Mouse (Mus musculus): ENCODE results near the gene Hjurp. TPM values are rescaled to one million over a fixed set of nuclear protein-coding genes. Genes with fewer than 3 reads are reported as not detected.
A peak's percentile ranks its signal among the peaks of the same experiment; 100 is the strongest.

Gene Hjurp
- 136 and 141 TPM in 2 replicates for polyA plus RNA-seq (2014; fragmentation: Nextera tagmentation; extraction: Ambion mirVana)

DNA sequence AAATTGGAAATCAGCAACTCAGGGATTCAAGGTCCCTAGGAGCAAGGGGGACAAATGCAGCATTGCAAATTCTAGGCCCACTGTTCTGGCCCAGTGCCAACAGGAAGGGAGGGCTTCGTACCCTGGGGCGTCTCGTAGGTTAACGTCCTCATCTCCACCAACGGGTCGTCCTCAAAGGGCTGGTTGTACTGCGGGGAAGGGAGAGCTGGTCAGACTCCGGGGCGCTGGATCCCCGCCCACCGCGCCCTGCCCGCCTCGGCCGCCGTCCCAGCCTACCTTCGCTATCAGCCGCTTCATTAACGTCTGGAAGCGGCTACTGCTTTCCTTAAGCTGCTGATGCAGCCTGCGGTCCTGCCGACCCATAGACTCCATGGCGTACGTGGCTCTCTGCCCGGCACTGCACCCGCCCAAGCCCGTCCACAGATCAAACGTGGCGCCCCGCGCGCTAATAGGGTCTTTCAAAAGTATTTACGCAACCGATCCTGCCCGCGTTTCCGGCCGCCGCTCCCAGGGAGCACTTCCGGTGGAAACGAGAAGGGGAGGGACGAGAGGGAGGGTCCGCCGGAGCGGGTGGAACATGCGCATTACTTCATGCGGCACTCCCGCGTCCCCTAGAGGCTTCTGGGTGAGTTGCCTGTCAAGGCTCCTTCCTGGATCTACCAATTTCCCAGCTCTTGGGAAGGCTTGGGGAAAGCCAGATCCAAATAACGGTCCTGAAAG lies at the start of gene Hjurp, which contains the start of gene Trpm8:
TSS of gene Hjurp (minus strand) at position 536 of the 720 bp plus-strand sequence.
TSS of gene Trpm8 (plus strand) at position 564 of the 720 bp plus-strand sequence.
- peak within 1 kb of the TSS; percentile 53 for H3K4me2 ChIP-seq (ENCODE audit: low read depth)
- peak within 1 kb of the TSS; percentile 71 for H3K9ac ChIP-seq (ENCODE audit: low read length)
- H3K27ac ChIP-seq (ENCODE audit: low read depth, low read length): peak within 1 kb of the TSS; percentile 42
- no peaks in the 10 kb centered on the region for H3K27me3 ChIP-seq (ENCODE audit: control insufficient read depth, insufficient read depth, low read length)
- H3K4me1 ChIP-seq (ENCODE audit: control insufficient read depth, insufficient read depth, low read length): peaks cover 12% of the 10 kb centered on the region
- WGBS: 1% methylated on average over 50 of the region's 50 CpGs
- peak; percentile 100 for DNase-seq (ENCODE audit: low spot score)
- peaks cover 20% of the 10 kb centered on the region for H3K36me3 ChIP-seq (ENCODE audit: control insufficient read depth, insufficient read depth, low read length)
- H3K4me3 ChIP-seq (ENCODE audit: low read depth, low read length): peak within 1 kb of the TSS; percentile 54
- H3K9me3 ChIP-seq (ENCODE audit: control insufficient read depth, low read length): peaks cover 12% of the 10 kb centered on the region; the same call in 1 of the 2 replicates
- peak; percentile 94 for ATAC-seq (ENCODE audit: insufficient read depth, low FRiP score, low TSS enrichment)

DNA sequence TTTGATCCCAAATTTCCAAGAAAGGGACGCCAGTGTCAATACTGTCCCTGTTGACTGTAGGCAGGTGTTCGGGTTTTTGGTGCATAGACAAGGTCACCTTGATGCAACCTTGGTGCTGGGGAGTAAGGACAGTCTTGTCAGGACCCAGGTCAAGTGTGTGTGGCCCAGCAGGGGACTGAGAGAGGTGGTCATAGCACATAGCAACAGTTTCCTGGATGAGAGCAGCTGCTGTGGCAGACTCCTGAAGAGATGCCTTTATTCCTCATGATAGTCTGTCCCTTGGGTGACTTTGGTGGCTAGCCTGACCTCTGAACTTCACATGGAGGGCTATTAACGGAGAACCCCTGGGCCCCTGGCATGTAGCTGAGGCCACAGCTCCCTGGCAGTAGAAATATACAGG lies 45.7 kb upstream of the Hjurp start:
- Histone ChIP-seq H3K9me3 (ENCODE audit: control insufficient read depth, low read length) (no peaks in the 10 kb centered on the region), H3K4me1 (ENCODE audit: control insufficient read depth, insufficient read depth, low read length) (no peaks in the 10 kb centered on the region), H3K4me3 (ENCODE audit: low read depth, low read length) (no peak overlapping the region), H3K4me2 (ENCODE audit: low read depth) (no peak overlapping the region), H3K36me3 (ENCODE audit: control insufficient read depth, insufficient read depth, low read length) (no peaks in the 10 kb centered on the region), H3K9ac (ENCODE audit: low read length) (no peak overlapping the region), H3K27me3 (ENCODE audit: control insufficient read depth, insufficient read depth, low read length) (no peaks in the 10 kb centered on the region), H3K27ac (ENCODE audit: low read depth, low read length) (no peak overlapping the region)
- no peak for DNase-seq (ENCODE audit: low spot score)
- no peak for ATAC-seq (ENCODE audit: insufficient read depth, low FRiP score, low TSS enrichment)
- 85% methylated on average over 3 of the region's 3 CpGs for WGBS

DNA sequence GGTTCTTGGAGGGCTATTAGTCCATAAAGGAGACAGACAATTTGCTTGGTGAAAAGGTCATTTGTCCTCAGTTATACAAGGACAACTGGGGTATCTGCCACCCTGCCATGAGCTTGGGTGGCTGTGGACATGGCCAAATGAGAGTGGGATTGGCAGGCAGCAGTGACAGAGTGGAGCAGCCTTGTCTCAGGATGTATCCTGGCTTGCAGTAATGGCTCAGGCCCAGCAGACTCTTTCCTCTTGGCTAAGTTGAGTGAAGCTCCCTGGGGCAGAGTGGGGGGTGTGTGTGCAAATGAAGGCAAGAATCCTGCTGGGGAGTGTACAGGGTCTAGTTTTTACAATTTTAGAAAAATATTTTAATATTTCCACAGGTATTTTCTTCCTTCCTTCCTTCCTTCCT lies 44.7 kb upstream of the Hjurp start:
- ATAC-seq (ENCODE audit: insufficient read depth, low FRiP score, low TSS enrichment): no peak

DNA sequence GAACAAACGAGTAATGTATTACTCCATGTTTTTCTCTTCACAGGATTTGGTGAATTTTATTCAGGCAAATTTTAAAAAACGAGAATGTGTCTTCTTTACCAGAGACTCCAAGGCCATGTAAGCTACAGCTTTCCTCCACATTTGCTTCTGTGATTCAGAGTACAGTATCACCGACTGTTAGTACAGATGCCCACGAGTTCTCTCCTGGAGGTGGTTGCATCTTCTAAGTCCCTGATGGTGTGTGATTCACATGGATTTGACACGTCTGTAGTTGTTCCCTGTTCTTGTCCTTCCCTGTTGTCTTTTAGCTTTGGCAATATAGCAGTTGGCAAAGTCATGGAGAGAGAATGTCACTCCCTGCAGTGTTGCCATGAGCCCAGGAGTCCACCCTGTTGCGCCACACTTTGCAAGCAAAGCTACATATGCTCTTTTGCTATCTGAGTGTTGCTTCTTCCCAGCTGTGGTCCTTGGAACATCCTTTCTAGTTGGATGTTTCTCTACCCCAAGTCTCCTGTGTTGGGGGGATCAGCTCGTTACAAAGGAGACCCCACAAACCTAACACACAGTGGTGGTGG lies 43.5 kb upstream of the Hjurp start:
- ATAC-seq (ENCODE audit: insufficient read depth, low FRiP score, low TSS enrichment): no peak
- 82% methylated on average over 7 of the region's 7 CpGs for WGBS

More for the DNA sequence above, 44.7 kb upstream of the Hjurp start:
- H3K27me3 ChIP-seq (ENCODE audit: control insufficient read depth, insufficient read depth, low read length): no peaks in the 10 kb centered on the region
- H3K4me1 ChIP-seq (ENCODE audit: control insufficient read depth, insufficient read depth, low read length): no peaks in the 10 kb centered on the region
- no peak overlapping the region for H3K4me2 ChIP-seq (ENCODE audit: low read depth)
- H3K27ac ChIP-seq (ENCODE audit: low read depth, low read length): no peak overlapping the region
- no peak for DNase-seq (ENCODE audit: low spot score)
- no peaks in the 10 kb centered on the region for H3K36me3 ChIP-seq (ENCODE audit: control insufficient read depth, insufficient read depth, low read length)
- no peaks in the 10 kb centered on the region for H3K9me3 ChIP-seq (ENCODE audit: control insufficient read depth, low read length)
- no peak overlapping the region for H3K9ac ChIP-seq (ENCODE audit: low read length)
- H3K4me3 ChIP-seq (ENCODE audit: low read depth, low read length): no peak overlapping the region

DNA sequence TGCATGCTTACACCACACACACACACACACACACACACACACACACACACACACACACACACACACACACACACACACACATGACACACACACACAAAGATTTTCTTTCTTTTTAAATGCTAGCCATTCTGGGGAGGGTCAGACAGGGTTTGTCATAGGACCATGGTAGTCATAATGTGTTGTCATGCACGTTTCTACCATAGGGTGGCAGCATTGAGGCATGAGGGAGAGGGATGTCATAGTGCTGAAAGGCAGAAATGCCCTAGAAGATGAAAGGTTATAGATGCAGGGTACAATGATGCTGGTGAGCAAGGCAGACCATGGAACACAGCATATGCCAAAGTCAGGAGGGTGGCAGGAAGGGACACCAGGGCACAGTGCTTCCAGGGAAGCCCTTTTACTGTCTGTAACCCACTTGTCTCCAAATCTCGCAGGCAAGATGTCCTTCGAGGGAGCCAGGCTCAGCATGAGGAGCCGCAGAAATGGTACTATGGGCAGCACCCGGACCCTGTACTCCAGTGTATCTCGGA lies 41.2 kb upstream of the Hjurp start:
- no peaks in the 10 kb centered on the region for H3K9me3 ChIP-seq (ENCODE audit: control insufficient read depth, low read length)
- 78% methylated on average over 6 of the region's 6 CpGs for WGBS
- H3K27ac ChIP-seq (ENCODE audit: low read depth, low read length): no peak overlapping the region
- H3K27me3 ChIP-seq (ENCODE audit: control insufficient read depth, insufficient read depth, low read length): no peaks in the 10 kb centered on the region
- ATAC-seq (ENCODE audit: insufficient read depth, low FRiP score, low TSS enrichment) (no peak), DNase-seq (ENCODE audit: low spot score) (peak; percentile 63)
- no peaks in the 10 kb centered on the region for H3K4me1 ChIP-seq (ENCODE audit: control insufficient read depth, insufficient read depth, low read length)
- no peak overlapping the region for H3K4me2 ChIP-seq (ENCODE audit: low read depth)
- H3K9ac ChIP-seq (ENCODE audit: low read length): no peak overlapping the region
- no peak overlapping the region for H3K4me3 ChIP-seq (ENCODE audit: low read depth, low read length)
- no peaks in the 10 kb centered on the region for H3K36me3 ChIP-seq (ENCODE audit: control insufficient read depth, insufficient read depth, low read length)

More for the DNA sequence above, 43.5 kb upstream of the Hjurp start:
- Histone ChIP-seq H3K9ac (ENCODE audit: low read length) (no peak overlapping the region), H3K4me2 (ENCODE audit: low read depth) (no peak overlapping the region), H3K4me1 (ENCODE audit: control insufficient read depth, insufficient read depth, low read length) (no peaks in the 10 kb centered on the region), H3K4me3 (ENCODE audit: low read depth, low read length) (no peak overlapping the region), H3K27me3 (ENCODE audit: control insufficient read depth, insufficient read depth, low read length) (no peaks in the 10 kb centered on the region), H3K36me3 (ENCODE audit: control insufficient read depth, insufficient read depth, low read length) (no peaks in the 10 kb centered on the region), H3K9me3 (ENCODE audit: control insufficient read depth, low read length) (no peaks in the 10 kb centered on the region), H3K27ac (ENCODE audit: low read depth, low read length) (no peak overlapping the region)
- no peak for DNase-seq (ENCODE audit: low spot score)

DNA sequence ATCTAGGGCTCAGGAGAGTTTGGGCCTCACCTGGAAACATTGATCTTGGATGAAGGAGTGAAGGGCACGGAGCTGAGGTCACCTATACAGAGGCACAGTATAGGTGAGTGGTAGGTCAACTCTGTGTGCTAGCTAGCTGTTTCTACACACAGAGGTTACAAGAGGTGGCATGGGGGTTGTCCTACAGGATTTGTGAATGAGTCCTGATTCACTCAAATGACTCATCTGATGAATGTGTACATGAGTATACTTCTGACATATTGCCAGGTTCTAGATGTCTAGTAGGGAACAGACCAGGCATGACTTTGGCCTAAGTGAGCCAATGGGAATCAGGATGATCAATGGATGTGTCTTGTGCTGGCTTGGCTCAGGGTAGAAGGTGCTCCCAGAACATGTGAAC lies 39.8 kb upstream of the Hjurp start:
- no peaks in the 10 kb centered on the region for H3K4me1 ChIP-seq (ENCODE audit: control insufficient read depth, insufficient read depth, low read length)
- no peaks in the 10 kb centered on the region for H3K27me3 ChIP-seq (ENCODE audit: control insufficient read depth, insufficient read depth, low read length)
- 88% methylated on average over 1 of the region's 1 CpGs for WGBS
- no peak overlapping the region for H3K4me3 ChIP-seq (ENCODE audit: low read depth, low read length)
- no peak overlapping the region for H3K4me2 ChIP-seq (ENCODE audit: low read depth)
- no peaks in the 10 kb centered on the region for H3K9me3 ChIP-seq (ENCODE audit: control insufficient read depth, low read length)
- ATAC-seq (ENCODE audit: insufficient read depth, low FRiP score, low TSS enrichment) (no peak), DNase-seq (ENCODE audit: low spot score) (no peak)
- no peak overlapping the region for H3K9ac ChIP-seq (ENCODE audit: low read length)
- H3K27ac ChIP-seq (ENCODE audit: low read depth, low read length): no peak overlapping the region
- no peaks in the 10 kb centered on the region for H3K36me3 ChIP-seq (ENCODE audit: control insufficient read depth, insufficient read depth, low read length)

DNA sequence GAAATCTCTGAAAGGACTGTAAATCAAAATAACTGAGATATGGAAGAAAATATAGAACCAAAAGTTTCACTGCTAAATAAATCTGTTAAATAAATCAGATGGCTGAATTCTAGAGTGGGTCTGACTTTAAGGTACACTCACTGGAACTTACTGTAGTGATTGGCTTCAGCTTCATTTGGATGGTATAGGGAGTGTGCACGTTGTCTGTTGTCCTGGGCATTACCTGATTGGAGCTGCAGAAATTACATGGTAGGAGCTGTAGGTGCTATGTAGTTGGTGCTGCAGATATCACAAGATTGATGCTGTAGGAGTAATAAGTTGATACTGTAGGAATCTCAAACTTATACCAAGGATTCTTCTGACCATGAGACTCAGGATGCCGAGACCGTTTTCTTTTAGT lies 32.9 kb upstream of the Hjurp start:
- 0 out of 2 replicates have a peak, but pooled peaks have one; percentile 36 for ATAC-seq (ENCODE audit: insufficient read depth, low FRiP score, low TSS enrichment)
- Histone ChIP-seq H3K4me1 (ENCODE audit: control insufficient read depth, insufficient read depth, low read length) (no peaks in the 10 kb centered on the region), H3K9me3 (ENCODE audit: control insufficient read depth, low read length) (peaks cover 41% of the 10 kb centered on the region), H3K4me3 (ENCODE audit: low read depth, low read length) (no peak overlapping the region), H3K27ac (ENCODE audit: low read depth, low read length) (no peak overlapping the region), H3K9ac (ENCODE audit: low read length) (no peak overlapping the region), H3K27me3 (ENCODE audit: control insufficient read depth, insufficient read depth, low read length) (no peaks in the 10 kb centered on the region), H3K4me2 (ENCODE audit: low read depth) (no peak overlapping the region), H3K36me3 (ENCODE audit: control insufficient read depth, insufficient read depth, low read length) (no peaks in the 10 kb centered on the region)
- 67% methylated on average over 3 of the region's 3 CpGs for WGBS
- no peak for DNase-seq (ENCODE audit: low spot score)

DNA sequence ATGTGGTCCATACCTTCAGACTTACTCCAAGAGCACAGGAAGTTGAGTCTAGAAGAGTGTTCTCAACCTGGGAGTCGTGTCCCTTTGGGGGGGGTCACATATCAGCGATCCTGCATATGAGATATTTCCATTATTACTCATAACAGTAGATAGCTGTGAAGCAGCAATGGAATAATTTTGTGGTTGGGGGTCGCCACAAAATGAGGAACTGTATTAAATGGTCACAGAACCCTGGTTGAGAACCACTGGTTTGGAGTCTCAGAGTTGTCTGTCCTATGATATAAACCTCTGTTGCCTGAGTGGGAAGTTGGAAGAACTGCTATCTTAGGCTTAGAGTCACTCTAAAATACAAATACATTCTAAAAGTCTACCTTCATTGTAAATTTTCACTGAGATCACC lies 32.5 kb upstream of the Hjurp start:
- peak; percentile 21; the same call in 1 of the 2 replicates for ATAC-seq (ENCODE audit: insufficient read depth, low FRiP score, low TSS enrichment)
- peaks cover 46% of the 10 kb centered on the region for H3K9me3 ChIP-seq (ENCODE audit: control insufficient read depth, low read length)
- WGBS: 52% methylated on average over 3 of the region's 3 CpGs
- no peak overlapping the region for H3K4me3 ChIP-seq (ENCODE audit: low read depth, low read length)
- H3K4me1 ChIP-seq (ENCODE audit: control insufficient read depth, insufficient read depth, low read length): no peaks in the 10 kb centered on the region
- no peaks in the 10 kb centered on the region for H3K36me3 ChIP-seq (ENCODE audit: control insufficient read depth, insufficient read depth, low read length)
- no peak for DNase-seq (ENCODE audit: low spot score)
- H3K4me2 ChIP-seq (ENCODE audit: low read depth): no peak overlapping the region
- H3K9ac ChIP-seq (ENCODE audit: low read length): no peak overlapping the region
- H3K27me3 ChIP-seq (ENCODE audit: control insufficient read depth, insufficient read depth, low read length): no peaks in the 10 kb centered on the region
- H3K27ac ChIP-seq (ENCODE audit: low read depth, low read length): no peak overlapping the region

DNA sequence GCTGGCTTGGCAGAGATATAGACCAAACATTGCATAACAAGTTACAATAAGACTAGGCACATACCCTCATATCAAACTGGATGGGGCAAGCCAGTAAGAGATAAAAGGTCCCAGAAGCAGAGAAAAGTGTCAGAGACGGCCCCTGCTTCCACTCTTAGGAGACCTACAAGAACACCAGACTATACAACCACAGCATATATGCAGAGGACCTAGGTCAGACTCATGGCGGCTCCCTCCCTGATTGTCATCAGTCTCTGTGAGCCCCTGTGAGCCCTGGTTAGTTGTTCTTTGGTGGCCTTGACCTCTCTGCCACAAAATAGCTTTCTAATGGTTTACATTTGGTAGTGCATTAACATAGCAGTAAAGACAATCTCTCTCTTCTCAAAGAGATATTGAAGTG lies 31.6 kb upstream of the Hjurp start:
- ATAC-seq (ENCODE audit: insufficient read depth, low FRiP score, low TSS enrichment) (no peak), DNase-seq (ENCODE audit: low spot score) (no peak)
- Histone ChIP-seq H3K9ac (ENCODE audit: low read length) (no peak overlapping the region), H3K36me3 (ENCODE audit: control insufficient read depth, insufficient read depth, low read length) (no peaks in the 10 kb centered on the region), H3K4me1 (ENCODE audit: control insufficient read depth, insufficient read depth, low read length) (no peaks in the 10 kb centered on the region), H3K9me3 (ENCODE audit: control insufficient read depth, low read length) (peaks cover 54% of the 10 kb centered on the region), H3K27ac (ENCODE audit: low read depth, low read length) (no peak overlapping the region), H3K27me3 (ENCODE audit: control insufficient read depth, insufficient read depth, low read length) (no peaks in the 10 kb centered on the region), H3K4me3 (ENCODE audit: low read depth, low read length) (no peak overlapping the region), H3K4me2 (ENCODE audit: low read depth) (no peak overlapping the region)
- WGBS: 52% methylated on average over 2 of the region's 2 CpGs
